Mouse (Mus musculus) T-helper 2 cell (primary cell): Measurements from ENCODE around the gene Dnajc11.

Experiments
- in situ Hi-C: fragments of 300-600 bp; cut with MboI, MseI; formaldehyde crosslinking; loops from one replicate; pipeline ENCODE4 v1.15.1; 2025; ENCODE audit warnings: high pct_unique_total_duplicates

Gene Dnajc11

DNA sequence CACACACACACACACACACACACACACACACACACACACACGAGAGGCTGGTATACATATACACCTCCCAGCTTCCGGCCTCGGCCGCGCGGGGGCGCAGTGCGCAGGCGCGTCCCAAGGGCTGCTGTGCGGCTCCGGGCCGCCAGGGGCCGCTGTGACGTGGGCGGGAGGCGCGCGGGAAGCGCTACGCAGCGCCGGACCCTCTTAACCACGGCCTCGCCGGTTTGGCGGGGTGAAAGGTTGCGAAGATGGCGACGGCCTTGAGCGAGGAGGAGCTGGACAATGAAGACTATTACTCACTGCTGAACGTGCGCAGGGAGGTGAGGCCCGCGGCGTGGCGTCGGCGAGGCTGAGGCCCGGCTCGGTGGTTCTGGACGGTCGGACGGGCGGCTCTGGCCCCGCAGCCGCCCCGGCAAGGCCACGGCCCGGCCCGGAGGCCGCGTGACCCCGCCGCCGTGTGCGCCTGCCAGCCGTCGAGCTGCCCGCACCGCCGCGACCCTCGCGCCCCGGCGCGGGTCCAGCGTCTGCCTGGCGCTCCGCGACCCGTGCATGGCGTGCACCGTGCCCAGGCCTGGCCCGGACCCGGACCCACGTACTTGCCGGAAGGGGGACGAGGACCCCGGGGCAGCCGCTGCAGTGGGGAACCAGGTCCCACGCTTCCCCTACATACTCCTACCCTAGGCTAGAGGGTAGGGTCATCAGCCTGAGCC, at the start of gene Dnajc11:
TSS of gene Dnajc11 (plus strand) at position 187 of the 710 bp plus-strand sequence.
- in situ Hi-C loops = loop anchor here (10.0 kb wide), 1 partner anchor 361 kb away; the partner anchor contains the start of genes Hes3 and Icmt

DNA sequence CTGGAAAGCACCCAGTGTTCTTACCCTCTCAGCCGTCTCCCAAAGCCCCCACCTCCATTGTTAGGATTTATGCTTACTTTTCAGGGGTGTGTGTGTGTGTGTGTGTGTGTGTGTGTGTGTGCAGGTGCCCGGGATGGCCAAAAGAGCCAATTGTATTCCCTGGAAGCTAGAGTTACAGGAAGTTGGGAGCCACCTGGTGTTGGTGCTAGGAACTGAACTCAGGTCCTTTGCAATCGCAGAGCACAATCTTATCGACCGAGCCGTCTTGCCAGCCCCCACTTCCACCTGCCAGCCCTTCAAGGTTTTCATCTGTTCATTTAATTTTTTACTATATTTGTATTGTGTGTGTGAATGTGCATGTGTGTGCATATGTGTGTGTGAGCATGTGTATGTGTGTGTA, 40.2 kb upstream of the Dnajc11 start:
- in situ Hi-C loops = no loop called here

DNA sequence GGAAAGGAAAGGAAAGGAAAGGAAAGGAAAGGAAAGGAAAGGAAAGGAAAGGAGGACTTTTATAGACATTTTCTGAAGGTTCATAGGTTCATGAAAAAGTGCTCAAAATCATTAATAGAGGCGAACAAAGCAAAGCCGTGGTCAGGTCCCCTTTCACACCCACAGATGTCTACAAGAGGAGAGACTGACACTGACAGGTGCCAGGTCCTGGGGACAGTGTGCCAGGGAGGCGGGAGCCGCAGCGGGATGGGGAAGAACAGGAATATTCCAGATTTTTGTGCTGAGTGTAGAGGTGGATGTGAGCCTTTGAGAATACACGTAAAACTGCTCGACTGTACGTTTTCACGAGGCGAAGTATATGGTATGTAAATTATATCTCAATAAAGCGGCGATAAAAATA, 38.6 kb upstream of the Dnajc11 start:
- in situ Hi-C loops = no loop called here

DNA sequence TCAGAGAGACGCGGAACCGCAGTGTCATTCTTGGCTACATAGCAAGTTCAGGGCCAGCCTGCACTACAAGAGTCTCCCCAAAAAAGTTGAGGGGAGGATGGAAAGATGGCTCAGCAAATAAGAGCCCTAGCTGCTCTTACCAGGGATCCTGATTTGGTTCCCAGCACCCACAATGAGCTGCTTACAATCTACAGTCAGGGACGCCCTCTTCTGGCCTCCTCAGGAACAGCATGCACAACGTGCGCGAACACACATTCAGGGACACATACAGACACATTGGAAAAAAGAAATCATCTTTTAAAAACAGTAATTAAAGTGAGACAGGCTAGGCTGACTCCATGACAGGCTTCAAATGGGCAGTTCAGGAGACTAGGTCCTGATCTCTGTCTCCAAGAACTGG, 37.9 kb upstream of the Dnajc11 start:
- in situ Hi-C loops = no loop called here

DNA sequence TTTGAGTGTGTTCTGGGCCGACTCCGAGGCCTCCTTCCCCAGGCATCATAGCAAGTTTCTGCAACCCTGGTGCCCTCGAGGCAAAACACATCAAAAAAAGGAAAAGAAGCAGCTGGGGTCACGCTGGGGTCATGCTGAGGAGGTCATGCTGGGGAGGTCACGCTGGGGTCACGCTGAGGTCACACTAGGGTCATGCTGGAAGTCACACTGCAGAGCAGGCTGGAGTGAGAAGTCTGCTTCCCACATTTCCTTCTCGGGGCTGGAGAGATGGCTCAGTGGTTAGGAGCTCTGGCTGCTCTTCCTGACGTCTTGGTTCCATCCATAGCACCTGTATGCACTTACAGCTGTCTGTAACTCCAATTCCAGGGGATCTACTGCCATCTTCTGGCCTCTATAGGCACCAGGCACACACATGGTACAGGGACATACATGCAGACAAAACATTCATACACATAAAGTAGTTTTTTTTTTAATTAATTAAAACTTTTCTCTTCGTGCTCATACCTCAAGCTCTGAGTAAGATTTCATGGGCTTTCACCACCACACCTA, 36.3 kb upstream of the Dnajc11 start:
- in situ Hi-C loops = no loop called here

DNA sequence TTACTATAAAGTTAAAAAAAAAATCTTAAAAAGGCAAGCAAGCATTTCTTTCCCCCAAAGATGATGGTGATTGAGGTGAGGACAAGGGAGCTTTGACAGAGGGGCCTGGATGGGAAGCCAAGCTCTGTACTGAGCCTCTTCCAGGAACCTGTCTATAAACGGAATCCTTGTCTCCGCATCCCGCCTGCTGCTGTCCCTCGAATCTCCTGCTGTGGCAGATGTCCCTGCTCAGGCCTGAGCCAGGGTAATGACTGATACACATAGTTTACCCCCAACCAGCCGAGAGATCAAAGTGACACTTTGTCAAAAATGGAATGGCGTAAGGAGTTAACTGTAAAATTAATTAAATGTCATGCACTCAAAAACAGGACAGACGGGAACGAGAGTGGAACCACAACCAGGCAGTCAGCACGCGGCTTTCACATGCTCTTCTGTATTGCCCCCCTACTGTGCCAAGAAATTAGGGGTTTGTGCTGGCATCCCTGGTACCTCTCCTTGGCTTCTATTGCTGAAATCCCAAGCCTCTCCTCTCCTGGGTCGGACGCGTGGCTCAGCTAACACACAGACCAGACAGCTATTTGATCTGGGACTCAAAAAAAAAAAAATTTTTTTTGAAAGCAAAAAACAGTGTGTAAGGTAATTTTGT, 34.8 kb upstream of the Dnajc11 start:
- in situ Hi-C loops = no loop called here

- in situ Hi-C loops = loop anchor here (25.0 kb wide), 1 partner anchor 887 kb away; no protein-coding TSS in a partner anchor
Observed at GRCm38 (mm10) chr4:151899707-151900384, 33.6 kb upstream of the Dnajc11 start.

GRCm38 (mm10) chr4:151900735-151901134, 32.8 kb upstream of the Dnajc11 start:
- in situ Hi-C loops = loop anchor here (25.0 kb wide), 1 partner anchor 887 kb away; no protein-coding TSS in a partner anchor

DNA sequence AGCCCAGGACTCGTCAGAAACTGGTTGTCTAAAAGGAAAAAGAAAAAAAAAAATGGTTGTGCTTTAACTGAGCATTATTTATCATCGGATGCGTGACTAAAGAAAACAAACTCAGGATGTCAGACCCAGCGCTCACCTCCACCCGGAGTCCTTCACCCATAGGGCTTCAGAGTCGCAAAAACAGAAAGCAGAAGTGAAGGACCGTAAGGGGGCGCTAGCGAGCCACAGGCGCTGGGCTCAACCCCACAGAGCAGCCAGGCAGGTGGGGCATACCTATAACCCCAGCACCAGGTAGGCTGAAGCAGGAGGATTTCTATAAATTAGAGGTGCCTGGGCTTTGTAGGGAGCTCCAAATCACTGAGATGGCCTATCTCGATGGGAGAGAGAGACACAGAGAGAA, 32.1 kb upstream of the Dnajc11 start:
- in situ Hi-C loops = loop anchor here (25.0 kb wide), 1 partner anchor 886 kb away; no protein-coding TSS in a partner anchor

GRCm38 (mm10) chr4:151902046-151902688, 31.3 kb upstream of the Dnajc11 start:
- in situ Hi-C loops = loop anchor here (25.0 kb wide), 1 partner anchor 885 kb away; no protein-coding TSS in a partner anchor

DNA sequence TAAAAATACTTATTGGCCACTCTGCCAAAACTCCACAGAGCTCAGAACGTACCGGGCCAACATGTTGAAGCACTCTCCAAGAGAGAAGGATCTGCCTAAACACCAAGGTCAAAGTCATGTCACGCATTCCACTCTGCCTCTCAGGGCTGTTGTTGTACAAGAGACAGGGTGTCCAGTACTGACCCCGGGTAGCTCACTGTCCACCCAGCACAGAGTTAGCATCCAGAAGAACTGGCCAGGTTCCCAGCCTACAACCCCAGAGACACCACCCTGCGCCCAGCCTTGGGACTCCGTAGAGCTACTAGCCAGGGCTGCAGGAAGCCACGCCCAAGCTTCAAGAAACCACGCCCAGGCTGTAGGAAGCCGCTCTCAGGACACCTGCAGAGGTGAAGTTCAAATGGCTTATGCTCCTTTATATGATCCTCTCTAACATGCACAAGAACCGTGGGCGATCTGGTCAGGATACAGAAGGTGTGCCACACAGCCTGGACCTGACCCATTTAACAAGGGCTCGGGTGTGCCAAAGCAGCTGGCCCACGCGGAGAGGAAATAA, 30.7 kb upstream of the Dnajc11 start:
- in situ Hi-C loops = loop anchor here (25.0 kb wide), 1 partner anchor 885 kb away; no protein-coding TSS in a partner anchor

DNA sequence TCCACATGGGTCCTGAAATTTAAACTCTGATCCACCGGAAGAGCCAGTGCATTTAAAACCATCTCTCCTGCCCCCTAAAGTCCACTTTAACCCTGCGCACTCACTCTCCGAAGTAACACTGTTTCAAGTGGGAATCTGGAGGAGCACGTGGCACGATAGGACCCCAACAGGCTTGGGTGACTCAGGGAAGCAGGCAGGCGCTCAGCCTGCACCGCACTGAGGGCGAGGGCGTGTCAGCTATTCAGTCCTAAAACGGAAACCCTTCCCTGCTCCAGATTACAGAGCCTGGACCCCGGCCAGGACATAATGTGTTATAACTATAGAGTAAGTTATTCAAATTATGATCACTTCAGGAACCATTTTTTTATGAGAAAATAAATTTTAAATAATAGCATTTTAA, 29.4 kb upstream of the Dnajc11 start:
- in situ Hi-C loops = loop anchor here (25.0 kb wide), 1 partner anchor 883 kb away; no protein-coding TSS in a partner anchor

GRCm38 (mm10) chr4:151905621-151906020, 27.9 kb upstream of the Dnajc11 start:
- in situ Hi-C loops = loop anchor here (25.0 kb wide), 1 partner anchor 882 kb away; no protein-coding TSS in a partner anchor

DNA sequence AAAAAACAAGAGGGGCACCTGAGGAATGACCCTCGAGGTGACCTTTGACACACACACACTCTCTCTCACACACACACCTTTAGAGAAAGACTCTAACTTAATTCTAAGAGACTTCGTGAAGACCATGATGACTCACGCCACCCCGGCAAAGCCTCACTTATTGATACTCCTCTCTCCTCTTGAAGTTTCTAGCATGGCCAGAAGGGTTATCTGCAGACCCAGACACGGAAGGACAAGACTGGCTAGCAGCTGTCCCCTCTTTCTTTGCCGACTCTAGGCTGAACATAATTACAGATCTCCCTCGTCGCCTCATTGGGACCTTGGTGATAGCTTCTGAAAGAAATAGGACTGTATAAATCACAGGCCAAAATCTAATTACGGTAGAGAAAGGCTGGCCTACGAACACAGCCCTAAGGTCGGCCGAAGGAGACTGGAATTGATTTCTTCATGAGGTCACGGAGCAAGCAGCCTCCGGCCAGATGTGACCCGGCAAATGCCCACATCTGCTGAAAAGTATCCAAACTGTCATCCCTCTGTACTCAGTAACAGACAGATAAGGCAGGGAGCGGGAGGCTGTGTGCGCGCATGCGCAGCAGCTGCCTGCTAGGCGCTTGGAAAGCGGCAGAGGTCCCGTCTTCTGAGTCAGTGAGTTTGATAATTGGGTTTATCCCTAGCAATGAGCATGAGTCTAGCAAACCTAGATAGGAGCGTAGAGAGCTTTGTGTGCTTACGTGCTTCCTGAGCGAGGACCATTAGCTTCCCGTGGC, 25.7 kb upstream of the Dnajc11 start:
- in situ Hi-C loops = loop anchor here (25.0 kb wide), 1 partner anchor 880 kb away; no protein-coding TSS in a partner anchor

DNA sequence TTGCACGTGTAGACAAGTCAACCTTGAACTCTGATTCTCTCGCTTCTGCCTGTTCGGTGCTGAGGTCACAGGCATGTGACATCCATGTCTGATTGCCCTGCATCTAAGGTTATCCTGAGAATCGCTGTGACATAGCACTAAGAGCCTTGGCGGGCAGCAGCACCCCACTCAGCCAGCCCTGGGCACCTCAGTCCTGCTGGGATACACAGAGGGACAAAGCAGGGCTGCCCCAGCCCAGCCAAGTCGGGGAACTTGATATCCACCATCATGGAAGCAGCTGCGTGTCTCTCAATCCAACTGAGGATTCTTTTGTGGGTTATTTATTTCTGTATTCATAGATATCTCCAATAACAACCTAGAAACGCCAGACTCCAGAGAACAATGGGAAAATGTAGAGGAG, 24.7 kb upstream of the Dnajc11 start:
- in situ Hi-C loops = loop anchor here (25.0 kb wide), 1 partner anchor 878 kb away; no protein-coding TSS in a partner anchor

DNA sequence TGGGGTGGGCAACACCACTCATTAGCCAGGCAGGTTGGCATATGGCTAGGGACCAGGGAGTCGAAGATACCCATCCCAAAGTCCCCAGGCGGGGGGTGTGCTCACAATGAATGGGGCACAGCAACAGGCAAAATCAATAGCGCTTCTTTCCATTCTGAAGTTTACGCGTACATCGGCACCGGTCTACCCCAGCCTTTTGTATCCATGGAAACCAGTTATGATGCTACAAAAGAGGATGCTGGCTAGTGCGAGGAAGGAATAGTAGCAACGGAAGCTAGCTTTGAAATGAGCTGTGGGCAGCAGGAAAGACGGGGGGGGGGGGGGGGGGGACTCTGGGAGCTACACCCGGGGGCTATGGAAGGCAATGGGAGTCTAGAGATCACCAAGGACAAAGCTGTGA, 17.2 kb upstream of the Dnajc11 start:
- in situ Hi-C loops = loop anchor here (25.0 kb wide), 1 partner anchor 871 kb away; no protein-coding TSS in a partner anchor

GRCm38 (mm10) chr4:151919135-151919840, 14.2 kb upstream of the Dnajc11 start:
- in situ Hi-C loops = loop anchor here (25.0 kb wide), 1 partner anchor 868 kb away; no protein-coding TSS in a partner anchor

- in situ Hi-C loops = loop anchor here (25.0 kb wide), 1 partner anchor 867 kb away; no protein-coding TSS in a partner anchor
Observed at GRCm38 (mm10) chr4:151919900-151920643, 13.4 kb upstream of the Dnajc11 start.
